Mouse (Mus musculus) large intestine, adult 2 months (tissue): ENCODE measurements around the gene Chd2. TPM values are rescaled to one million over a fixed set of nuclear protein-coding genes. Genes with fewer than 3 reads are reported as not detected.
"Not testable (repeated sequence)": the region's sequence is repeated elsewhere in the genome, so short reads cannot be mapped to it uniquely, and the experiment has no call there.

Experiments
- DNase-seq: peaks from one replicate; pipeline ENCODE4 v3.0.0-alpha.2; 2012; ENCODE audit warnings: low read depth, low spot score
- WGBS: fragments of 180-500 bp; shearing (Covaris S2); methylation state at CpG from one replicate; pipeline ENCODE4 v1.1.7; 2018; 5-methylcytosine and 5-hydroxymethylcytosine counted together
- polyA plus RNA-seq: library from polyadenylated mRNA; depleted of rRNA; stranded (reverse); fragments of >200 nt; gene quantifications from 2 replicates; pipeline ENCODE4 v1.2.3, GENCODE M21; 2012; rRNA removed

The Chd2 gene
- 14.6 and 26.8 TPM in 2 replicates for polyA plus RNA-seq

DNA sequence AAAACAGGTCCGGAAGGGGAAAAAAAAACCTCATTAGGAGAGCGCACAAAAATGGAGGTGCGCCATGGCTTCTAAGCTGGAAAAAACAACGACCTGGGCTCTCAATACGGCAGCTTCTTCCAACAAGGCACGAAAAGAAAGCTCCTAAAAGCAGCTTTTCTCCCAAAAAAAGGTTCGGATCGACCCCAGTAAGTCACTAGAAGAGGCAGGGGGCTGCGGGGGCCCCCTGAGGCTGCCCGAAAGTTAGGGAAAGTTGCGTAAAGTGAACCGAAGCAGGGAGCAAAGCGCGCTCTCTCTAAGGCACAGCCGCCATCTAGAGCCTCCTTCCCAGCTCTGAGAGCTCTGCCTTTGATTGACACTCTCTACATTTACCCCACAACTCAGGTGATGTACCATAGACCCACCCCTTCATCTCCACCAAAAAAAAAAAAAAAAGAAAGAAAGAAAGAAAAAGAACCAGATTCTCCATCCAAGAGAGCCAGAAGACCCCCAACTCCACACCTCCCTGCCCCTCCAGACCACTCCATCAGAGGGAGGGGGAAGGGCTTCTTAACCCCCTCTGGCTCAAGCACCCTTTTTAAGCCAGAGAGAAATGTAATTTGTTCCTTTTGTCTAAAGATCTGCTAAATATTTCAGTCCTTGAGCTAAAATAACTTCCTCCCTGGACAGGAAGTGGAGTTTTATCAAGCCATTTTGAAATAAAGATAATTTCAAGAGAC is at the start of gene Chd2:
Chd2 (minus strand) TSS at position 419 of the 719 bp plus-strand sequence.
- no peak for DNase-seq
- under 1% methylated on average over 15 of the region's 15 CpGs for WGBS

- no peak for DNase-seq
Observed at GRCm38 (mm10) chr7:73590757-73591156, 49.1 kb upstream of the Chd2 start.

GRCm38 (mm10) chr7:73589208-73589771 is 47.7 kb upstream of the Chd2 start:
- 6% methylated on average over 14 of the region's 14 CpGs for WGBS
- no peak for DNase-seq

More at GRCm38 (mm10) chr7:73590757-73591156, 49.1 kb upstream of the Chd2 start:
- WGBS = 86% methylated on average over 5 of the region's 5 CpGs

DNA sequence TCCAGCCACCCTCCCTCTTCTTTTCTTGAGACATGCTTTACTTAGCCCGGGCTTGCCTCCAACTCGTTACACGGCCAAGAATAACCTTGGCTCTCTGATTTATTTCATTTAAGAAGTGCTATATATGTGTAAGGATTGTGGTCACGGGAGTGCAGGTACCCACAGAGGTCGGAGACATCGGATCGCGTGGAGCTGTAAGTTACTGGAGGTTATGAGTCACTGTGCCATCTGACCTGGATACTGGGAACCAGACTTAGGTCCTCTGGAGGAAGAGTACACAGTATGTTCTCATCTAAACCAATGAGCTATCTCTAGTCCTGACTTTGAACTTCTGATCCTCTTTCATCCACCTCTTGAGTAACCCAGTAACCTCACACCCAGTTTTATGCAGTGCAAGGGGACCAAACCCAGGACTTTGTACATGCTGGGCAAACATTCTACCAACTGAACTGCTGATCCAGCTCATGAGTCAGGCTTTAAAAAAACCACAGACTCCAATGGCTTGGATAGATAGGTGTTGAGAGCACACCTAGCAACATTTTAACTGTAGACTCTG is 46.8 kb upstream of the Chd2 start:
- WGBS = 5% methylated on average over 8 of the region's 8 CpGs
- DNase-seq = peak; percentile 98

DNA sequence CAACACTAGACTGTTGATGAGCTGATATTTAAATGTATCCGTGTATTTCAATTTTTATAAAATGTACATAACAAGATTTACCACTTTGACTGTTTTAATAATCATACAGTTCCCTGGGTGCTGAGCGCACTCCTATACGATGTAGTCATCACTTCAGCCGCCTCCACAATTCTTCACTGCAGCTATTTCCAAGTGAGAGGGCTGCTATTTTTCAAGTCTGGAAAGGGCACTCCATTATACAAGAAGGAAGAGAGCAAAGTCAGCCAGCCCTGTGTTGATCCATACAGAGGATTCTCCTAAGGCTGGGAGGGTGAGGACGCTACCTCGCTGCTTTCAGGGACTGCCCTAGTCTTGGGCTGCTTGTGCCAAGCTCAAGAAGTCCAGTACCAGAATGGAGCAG is 45.1 kb upstream of the Chd2 start:
- no peak for DNase-seq
- WGBS = 79% methylated on average over 6 of the region's 6 CpGs

DNA sequence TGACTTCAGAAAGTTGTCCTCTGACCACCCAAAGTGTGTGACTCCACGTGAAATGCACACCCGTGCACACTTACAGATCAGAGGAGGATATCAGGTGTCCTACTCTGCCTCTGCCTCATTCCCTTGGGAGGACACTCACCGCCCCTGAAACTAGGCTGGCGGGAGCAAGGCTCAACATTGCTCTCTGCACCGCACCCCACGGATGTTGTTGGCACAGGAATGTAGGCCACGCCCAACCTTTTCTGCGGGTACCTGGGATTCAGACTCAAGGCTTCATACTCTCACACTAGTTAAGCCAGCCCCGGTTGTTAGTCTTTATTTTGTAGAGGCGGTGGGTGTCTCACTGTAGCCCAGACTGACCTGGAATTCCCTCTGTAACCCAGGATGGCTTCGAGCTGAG is 44.6 kb upstream of the Chd2 start:
- no peak for DNase-seq
- WGBS = 37% methylated on average over 11 of the region's 11 CpGs

- WGBS = 77% methylated on average over 22 of the region's 22 CpGs
- no peak for DNase-seq
Observed at GRCm38 (mm10) chr7:73585114-73586032, 43.7 kb upstream of the Chd2 start.

DNA sequence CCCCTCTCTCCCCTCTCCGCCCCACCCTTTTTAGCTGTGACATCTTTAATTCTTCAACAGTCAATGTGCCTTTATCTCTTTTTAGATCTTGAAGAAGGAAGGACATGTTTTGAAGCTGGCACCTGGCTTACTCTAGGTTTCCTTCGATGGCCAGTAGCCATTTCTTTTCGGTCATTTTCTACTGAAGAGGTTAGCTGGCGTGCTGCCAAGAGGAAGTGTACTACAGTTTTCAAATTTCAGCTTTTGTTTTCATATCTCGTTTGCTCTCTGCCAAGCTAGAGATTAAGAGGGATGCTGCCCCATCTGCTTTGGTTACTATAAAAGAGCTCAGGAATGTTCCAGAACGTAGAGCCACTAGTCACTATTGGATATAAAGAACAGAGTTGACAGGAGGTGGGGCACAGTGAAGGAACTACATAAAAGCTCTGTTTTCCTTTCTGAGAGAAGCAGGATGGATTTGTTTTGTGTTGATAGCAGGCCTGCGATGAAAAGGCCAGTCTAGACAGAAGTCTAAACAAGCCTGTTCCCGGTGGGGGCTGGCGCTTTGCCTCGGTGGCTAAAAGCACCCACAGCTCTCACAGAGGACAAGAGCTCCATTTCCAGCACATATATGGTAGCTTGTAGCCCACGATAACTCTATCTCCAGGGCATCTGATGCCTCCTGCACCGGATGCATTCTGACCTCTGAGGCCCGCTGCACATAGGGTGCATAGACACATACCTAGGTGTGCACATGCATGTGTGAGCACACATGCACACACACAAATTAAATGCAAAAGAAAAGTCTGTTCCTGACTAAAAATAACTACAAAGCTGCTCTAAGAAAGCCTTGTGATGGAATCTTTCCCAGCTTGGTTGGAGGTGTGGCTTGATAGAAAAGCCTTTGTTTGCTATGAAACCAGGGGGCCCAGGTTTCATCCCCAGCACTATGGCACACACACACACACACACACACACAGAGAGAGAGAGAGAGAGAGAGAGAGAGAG is 42.7 kb upstream of the Chd2 start:
- 10% methylated on average over 13 of the region's 13 CpGs for WGBS

GRCm38 (mm10) chr7:73583400-73583799 is 41.8 kb upstream of the Chd2 start:
- WGBS = 81% methylated on average over 7 of the region's 7 CpGs
- no peak for DNase-seq

More for the DNA sequence above, 42.7 kb upstream of the Chd2 start:
- DNase-seq = no peak

DNA sequence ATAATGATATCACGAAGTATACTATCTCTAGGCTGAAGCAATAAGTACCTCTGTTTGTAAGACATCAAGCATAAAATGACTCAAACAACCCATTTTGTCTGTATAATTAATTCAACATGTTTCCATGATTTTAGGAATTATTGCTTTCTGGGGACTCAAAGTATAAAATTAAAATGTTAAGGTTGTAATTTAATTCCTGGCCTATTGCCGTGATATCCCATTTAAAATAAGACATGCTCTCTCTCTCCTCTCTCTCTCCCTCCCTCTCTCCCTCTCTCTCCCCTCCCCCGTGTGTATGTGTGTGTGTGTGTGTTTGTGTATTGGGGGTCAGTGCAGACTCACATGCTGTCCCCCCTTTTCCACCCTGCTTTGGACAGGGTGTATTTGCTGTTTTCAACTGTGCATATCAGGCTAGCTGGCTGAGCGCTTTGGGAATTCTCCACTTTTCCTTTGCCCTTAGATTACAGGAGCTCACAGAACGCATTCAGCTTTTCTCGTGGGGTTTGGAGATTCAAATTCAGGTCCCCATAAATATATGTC is 40.3 kb upstream of the Chd2 start:
- DNase-seq = no peak
- 74% methylated on average over 6 of the region's 6 CpGs for WGBS

DNA sequence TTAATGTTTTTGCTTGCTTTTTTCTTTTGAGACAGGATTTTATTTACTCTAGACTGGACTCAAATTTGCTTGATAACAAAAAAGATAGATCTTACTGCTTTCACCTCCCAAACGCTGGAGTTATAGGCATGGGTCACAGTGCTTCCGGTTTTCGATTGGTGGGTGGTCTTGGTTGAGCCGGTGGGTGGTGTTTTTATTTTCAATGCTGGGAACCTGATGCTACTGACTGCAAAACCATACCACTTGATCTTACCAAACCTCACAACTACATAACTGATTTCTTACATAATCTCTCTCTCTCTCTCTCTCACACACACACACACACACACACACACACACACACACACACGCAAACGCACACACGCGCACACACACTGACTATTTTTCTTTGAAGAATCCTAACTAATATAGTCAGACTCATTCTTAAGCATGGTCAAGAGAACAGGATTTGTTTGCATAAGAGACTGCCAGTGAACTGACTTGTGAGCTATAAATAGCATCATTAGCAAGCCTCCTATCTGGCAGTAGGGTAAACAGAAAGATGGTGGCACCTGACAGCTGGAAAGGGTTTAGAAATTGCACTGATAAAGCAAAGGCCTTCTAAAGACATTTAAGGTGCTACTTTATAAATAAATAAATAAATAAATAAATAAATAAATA is 37.6 kb upstream of the Chd2 start:
- DNase-seq = no peak
- WGBS = 60% methylated on average over 8 of the region's 8 CpGs

DNA sequence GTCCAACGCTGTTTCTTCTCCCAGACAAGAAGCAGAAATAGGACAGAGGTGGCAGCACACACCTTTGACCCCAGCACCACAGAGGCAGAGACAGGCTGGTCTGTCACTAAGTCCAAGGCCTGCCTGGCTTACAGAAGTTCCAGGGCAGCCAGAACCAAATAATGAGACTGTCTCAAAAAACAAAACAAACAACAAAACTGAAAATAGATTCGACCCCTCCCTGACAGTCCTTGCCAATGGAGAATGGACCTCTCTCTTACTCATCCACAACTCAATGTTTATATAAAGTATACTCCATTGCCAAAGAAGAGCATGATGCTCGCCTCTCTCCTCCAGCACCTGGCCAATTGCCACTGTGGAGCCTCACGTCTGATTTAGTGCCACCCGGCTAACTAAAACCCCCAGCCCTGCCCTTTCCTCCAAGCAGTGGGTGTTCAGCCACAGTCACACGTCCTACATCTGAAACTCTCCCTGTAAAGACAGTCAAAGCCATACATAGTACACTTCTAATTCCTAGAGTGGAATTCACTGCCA is 36.3 kb upstream of the Chd2 start:
- DNase-seq = no peak

GRCm38 (mm10) chr7:73576101-73576936 is 34.7 kb upstream of the Chd2 start:
- DNase-seq = no peak
- WGBS = 84% methylated on average over 16 of the region's 16 CpGs

More for the DNA sequence above, 36.3 kb upstream of the Chd2 start:
- WGBS = 37% methylated on average over 6 of the region's 6 CpGs

DNA sequence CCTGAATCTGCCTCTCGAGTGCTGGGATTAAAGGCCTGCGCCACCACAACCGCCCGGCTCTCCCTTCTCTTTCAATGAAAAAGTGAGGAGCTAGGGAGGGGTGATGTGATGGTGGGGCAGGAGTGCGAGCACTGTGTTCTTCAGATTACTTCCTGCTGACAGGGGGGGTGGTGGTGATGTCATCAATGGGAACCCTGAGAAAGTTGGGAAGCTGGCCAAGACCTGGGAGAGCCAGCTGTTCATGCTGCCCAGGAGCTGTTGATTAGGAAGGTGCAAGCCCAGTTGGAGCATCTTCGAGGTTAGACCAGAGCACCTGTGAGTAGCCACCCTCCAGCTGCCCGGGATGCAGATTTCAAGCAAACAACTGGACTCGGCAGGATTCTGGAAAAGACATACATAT is 33.6 kb upstream of the Chd2 start:
- WGBS = 37% methylated on average over 8 of the region's 8 CpGs
- DNase-seq = no peak

- WGBS = 13% methylated on average over 3 of the region's 3 CpGs
- not testable (repeated sequence) for DNase-seq
Observed at GRCm38 (mm10) chr7:73574673-73575072, 33.0 kb upstream of the Chd2 start.

DNA sequence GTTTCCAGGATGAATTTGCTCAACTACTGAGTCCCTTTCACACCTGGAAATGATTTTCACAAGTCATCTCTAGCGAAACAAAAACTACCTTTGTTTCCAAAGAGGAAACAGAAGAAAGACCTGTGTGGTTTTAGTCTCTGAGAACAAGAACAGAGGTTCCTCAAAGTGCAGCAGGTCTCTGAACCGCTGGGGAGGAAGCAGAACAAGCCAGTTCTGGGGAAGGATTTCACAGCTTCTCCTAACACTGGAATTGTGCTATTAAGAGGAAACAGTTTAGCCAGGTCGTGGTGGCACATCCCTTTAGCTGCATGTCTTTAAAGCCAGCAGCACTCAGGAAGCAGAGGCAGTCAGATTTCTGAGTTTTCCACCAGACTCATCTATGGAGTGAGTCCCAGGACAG is 30.9 kb upstream of the Chd2 start:
- WGBS = 61% methylated on average over 3 of the region's 3 CpGs
- no peak for DNase-seq

DNA sequence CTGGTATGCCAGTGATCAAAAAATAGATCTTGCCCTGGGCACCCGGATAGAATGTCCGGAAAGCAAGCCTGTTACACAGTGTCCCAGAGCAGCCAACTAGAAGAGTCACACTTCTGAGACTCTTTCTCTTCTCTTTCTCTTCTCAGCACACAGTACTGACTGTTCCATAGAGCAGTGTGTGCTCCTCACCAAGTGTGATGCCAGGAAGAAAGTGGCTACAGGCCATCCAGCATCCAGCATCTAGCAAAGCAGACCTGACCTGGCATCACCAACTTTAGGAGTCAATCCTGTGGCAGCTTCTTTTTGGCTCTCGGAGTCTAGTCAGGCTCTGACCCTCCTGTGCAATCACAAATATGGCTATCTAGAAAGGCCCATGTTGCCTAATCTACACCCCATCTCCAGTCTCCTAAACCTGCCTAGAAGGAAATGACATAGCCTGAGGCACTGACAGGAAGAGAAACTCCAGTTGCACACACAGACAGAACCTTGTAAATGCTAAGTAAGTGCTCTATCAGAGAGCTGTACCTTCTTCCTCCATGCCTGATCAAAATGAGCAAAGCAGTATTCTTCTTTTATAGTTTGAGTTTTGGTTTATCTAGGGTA is 27.3 kb upstream of the Chd2 start:
- no peak for DNase-seq
- WGBS = 89% methylated on average over 3 of the region's 3 CpGs
